Mouse (Mus musculus) CH12.LX (cell line): ENCODE measurements around the gene Olfr639. TPM values are rescaled to one million over a fixed set of nuclear protein-coding genes. Genes with fewer than 3 reads are reported as not detected.

Experiments
- DNase-seq: peaks from one replicate; pipeline ENCODE4 v3.0.0-alpha.2; 2013; ENCODE audit errors: extremely low read depth
- H3K27ac ChIP-seq: 2 replicates; pipeline ENCODE4 v1.5.1; 2012; ENCODE audit warnings: low read depth, mild to moderate bottlenecking, control low read depth, moderate library complexity; ENCODE audit not compliant: insufficient read depth
- H3K27me3 ChIP-seq: replicated peaks from 2 replicates; pipeline ENCODE3; 2012; ENCODE audit warnings: inconsistent platforms
- H3K36me3 ChIP-seq, 2 experiments: replicated peaks in 1 of 2; 2 replicates each; pipeline versions ENCODE3 to v1.6.1; 2012; ENCODE audit warnings: inconsistent platforms in 1 of 2, low read length in 1 of 2, mild to moderate bottlenecking in 1 of 2, mixed read lengths in 1 of 2, moderate library complexity in 1 of 2; ENCODE audit not compliant: control insufficient read depth in 1 of 2, insufficient read depth in 1 of 2
- H3K4me1 ChIP-seq, 2 experiments: 2 replicates each; pipeline ENCODE4 v1.6.1; 2012; ENCODE audit warnings: inconsistent platforms in 1 of 2, moderate library complexity in 1 of 2; ENCODE audit not compliant: insufficient read depth in 2 of 2, control insufficient read depth in 1 of 2
- H3K4me2 ChIP-seq: 2 replicates; pipeline ENCODE4 v1.6.1; 2012; ENCODE audit warnings: low read depth, mild to moderate bottlenecking, control low read depth; ENCODE audit not compliant: poor library complexity, insufficient read depth, severe bottlenecking
- H3K4me3 ChIP-seq, 3 experiments: fragments of 150-350 bp in 1 of 3; sonication (generic) in 1 of 3; replicated peaks in 1 of 3; 2 replicates each; pipeline versions ENCODE3 to v1.5.1; 2011 to 2012; ENCODE audit warnings: low read depth in 2 of 3, low read length in 2 of 3, mild to moderate bottlenecking in 2 of 3, moderate library complexity in 2 of 3, control low read depth in 1 of 3, improper control_type of control experiment in 1 of 3, inconsistent platforms in 1 of 3, mixed read lengths in 1 of 3; ENCODE audit not compliant: poor library complexity in 1 of 3
- H3K79me2 ChIP-seq: replicated peaks from 2 replicates; pipeline ENCODE4 v1.6.1; 2012; ENCODE audit warnings: mild to moderate bottlenecking, moderate library complexity; ENCODE audit not compliant: control insufficient read depth, poor library complexity, insufficient read depth, severe bottlenecking; ENCODE audit errors: extremely low read depth
- H3K9ac ChIP-seq: 2 replicates; pipeline ENCODE4 v1.6.1; 2012; ENCODE audit warnings: low read depth, mild to moderate bottlenecking, control low read depth, moderate library complexity; ENCODE audit not compliant: insufficient read depth
- H3K9me3 ChIP-seq: replicated peaks from 2 replicates; pipeline ENCODE3; 2012; ENCODE audit warnings: low read length, inconsistent platforms, mixed read lengths
- BHLHE40 ChIP-seq: IDR thresholded peaks from 2 replicates; pipeline ENCODE4 v1.6.1; 2011; ENCODE audit warnings: mild to moderate bottlenecking, low read depth, low read length, improper control_type of control experiment
- CHD2 ChIP-seq: IDR thresholded peaks from 2 replicates; pipeline ENCODE4 v1.6.1; 2011; ENCODE audit warnings: low read length, improper control_type of control experiment
- CTCF ChIP-seq, 2 experiments: IDR thresholded peaks in 1 of 2; conservative IDR thresholded peaks in 1 of 2; 2 replicates each; pipeline ENCODE4 v1.5.1; 2011 to 2012; ENCODE audit warnings: low read depth in 2 of 2, low read length in 2 of 2, improper control_type of control experiment in 1 of 2, inconsistent platforms in 1 of 2, mild to moderate bottlenecking in 1 of 2, moderate library complexity in 1 of 2
- E2F4 ChIP-seq: IDR thresholded peaks from 2 replicates; pipeline ENCODE4 v1.6.1; 2011; ENCODE audit warnings: low read depth, low read length, improper control_type of control experiment; ENCODE audit not compliant: insufficient replicate concordance
- EP300 ChIP-seq: IDR thresholded peaks from 2 replicates; pipeline ENCODE4 v1.6.1; 2011; ENCODE audit warnings: low read length, improper control_type of control experiment
- ETS1 ChIP-seq: conservative IDR thresholded peaks from 2 replicates; pipeline ENCODE4 v1.6.1; 2012; ENCODE audit warnings: low read depth, mild to moderate bottlenecking, inconsistent platforms, low read length, improper control_type of control experiment, moderate library complexity
- GABPA ChIP-seq: IDR thresholded peaks from 2 replicates; pipeline ENCODE4 v1.6.1; 2012; ENCODE audit warnings: low read depth, low read length, improper control_type of control experiment, inconsistent platforms; ENCODE audit not compliant: insufficient replicate concordance
- HCFC1 ChIP-seq: IDR thresholded peaks from 2 replicates; pipeline ENCODE4 v1.6.1; 2012; ENCODE audit warnings: low read depth, mild to moderate bottlenecking, inconsistent platforms, low read length, improper control_type of control experiment
- IRF4 ChIP-seq: IDR thresholded peaks from 2 replicates; pipeline ENCODE4 v1.6.1; 2014; ENCODE audit warnings: low read depth, mild to moderate bottlenecking, inconsistent platforms, low read length, improper control_type of control experiment
- JUN ChIP-seq: IDR thresholded peaks from 2 replicates; pipeline ENCODE4 v1.6.1; 2011; ENCODE audit warnings: low read depth, mild to moderate bottlenecking, low read length, improper control_type of control experiment, moderate library complexity; ENCODE audit not compliant: insufficient read depth
- MAFK ChIP-seq: IDR thresholded peaks from 2 replicates; pipeline ENCODE4 v1.6.1; 2011; ENCODE audit warnings: low read length, improper control_type of control experiment; ENCODE audit not compliant: insufficient replicate concordance
- MAX ChIP-seq: IDR thresholded peaks from 2 replicates; pipeline ENCODE4 v1.6.1; 2011; ENCODE audit warnings: low read length, improper control_type of control experiment
- MAZ ChIP-seq: IDR thresholded peaks from 2 replicates; pipeline ENCODE4 v1.6.1; 2012; ENCODE audit warnings: low read depth, mild to moderate bottlenecking, inconsistent platforms, low read length, improper control_type of control experiment, moderate library complexity
- MEF2A ChIP-seq: IDR thresholded peaks from 2 replicates; pipeline ENCODE4 v1.6.1; 2014; ENCODE audit warnings: low read depth, mild to moderate bottlenecking, inconsistent platforms, low read length, improper control_type of control experiment, borderline replicate concordance
- MYC ChIP-seq: IDR thresholded peaks from 2 replicates; pipeline ENCODE4 v1.6.1; 2011; ENCODE audit warnings: low read depth, mild to moderate bottlenecking, improper control_type of control experiment, low read length
- NELFE ChIP-seq: IDR thresholded peaks from 2 replicates; pipeline ENCODE4 v1.6.1; 2011; ENCODE audit warnings: low read depth, low read length, improper control_type of control experiment
- NRF1 ChIP-seq: IDR thresholded peaks from 2 replicates; pipeline ENCODE4 v1.6.1; 2014; ENCODE audit warnings: low read depth, mild to moderate bottlenecking, inconsistent platforms, low read length, improper control_type of control experiment, moderate library complexity
- POLR2A ChIP-seq: IDR thresholded peaks from 2 replicates; pipeline ENCODE4 v1.6.1; 2011; ENCODE audit warnings: low read depth, mild to moderate bottlenecking, improper control_type of control experiment, low read length
- POLR2AphosphoS2 ChIP-seq: IDR thresholded peaks from 2 replicates; pipeline ENCODE4 v1.6.1; 2011; ENCODE audit warnings: low read depth, low read length, improper control_type of control experiment
- RAD21 ChIP-seq: IDR thresholded peaks from 2 replicates; pipeline ENCODE4 v1.6.1; 2011; ENCODE audit warnings: low read depth, mild to moderate bottlenecking, low read length, improper control_type of control experiment, moderate library complexity
- RCOR1 ChIP-seq: conservative IDR thresholded peaks from 2 replicates; pipeline ENCODE4 v1.6.1; 2012; ENCODE audit warnings: low read depth, mild to moderate bottlenecking, inconsistent platforms, low read length, improper control_type of control experiment
- ZC3H11A ChIP-seq: IDR thresholded peaks from 2 replicates; pipeline ENCODE4 v1.6.1; 2012; ENCODE audit warnings: low read depth, mild to moderate bottlenecking, inconsistent platforms, low read length, improper control_type of control experiment
- dilution Hi-C: fragments of 300-500 bp; cut with MboI; formaldehyde crosslinking; loops from 2 replicates; pipeline ENCODE4 v1.14.3; 2020; ENCODE audit warnings: low sequenced_read_pairs; ENCODE audit not compliant: extremely low pct_unique_long_range_greater_than_20kb, extremely low pct_ligation_motif_present
- in situ Hi-C: fragments of 300-500 bp; cut with MboI; formaldehyde crosslinking; loops from 3 replicates; pipeline ENCODE4 v1.14.3; 2019; ENCODE audit warnings: low sequenced_read_pairs, low pct_ligation_motif_present, low pct_unique_long_range_greater_than_20kb, mixed read lengths
- polyA plus RNA-seq: library from polyadenylated mRNA; unstranded; fragments of >175 nt; gene quantifications from 2 replicates; pipeline ENCODE4 v1.2.1, GENCODE M21; 2012; ENCODE audit warnings: low read depth; ENCODE audit not compliant: insufficient read length
- total RNA-seq, 2 experiments: library from RNA; depleted of rRNA; stranded (reverse); fragments of 300-350 nt in 1 of 2; fragments of >200 nt in 1 of 2; gene quantifications; 2 replicates each; pipeline ENCODE4 v1.2.3; 2012 to 2014

Gene Olfr639
- total and polyA plus RNA-seq, 3 experiments, result not detected

DNA sequence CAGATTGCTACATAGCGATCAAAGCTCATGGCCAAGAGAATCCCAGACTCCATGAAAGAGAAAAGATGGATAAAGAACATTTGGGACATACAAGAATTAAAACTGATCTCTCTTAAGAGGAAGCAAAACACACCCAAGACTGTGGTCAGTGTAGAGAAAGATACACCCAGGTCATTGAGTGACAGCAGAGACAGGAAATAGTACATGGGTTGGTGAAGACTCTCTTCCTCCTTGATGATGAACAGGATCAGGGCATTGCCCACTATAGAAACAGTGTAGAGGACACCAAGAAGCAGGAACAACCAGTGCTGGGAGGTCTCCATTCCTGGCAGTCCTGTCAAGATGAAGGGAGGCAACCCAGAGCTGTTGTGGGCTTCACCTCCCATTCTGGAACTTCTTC lies 42.1 kb upstream of the Olfr639 start:
- Histone ChIP-seq H3K36me3 (no peaks in the 10 kb centered on the region), H3K4me1 (no peaks in the 10 kb centered on the region), H3K79me2 (no peaks in the 10 kb centered on the region), H3K27me3 (no peaks in the 10 kb centered on the region), H3K27ac (no peak overlapping the region), H3K9me3 (no peaks in the 10 kb centered on the region), H3K4me2 (no peak overlapping the region), H3K4me3 (no peak overlapping the region), H3K9ac (no peak overlapping the region)
- in situ Hi-C loops (no loop called here), dilution Hi-C loops (no loop called here)
- TF ChIP-seq BHLHE40, result no peak
- TF ChIP-seq POLR2AphosphoS2, result no peak
- no peak for TF ChIP-seq GABPA
- no peak for TF ChIP-seq RAD21
- TF ChIP-seq ZC3H11A, result no peak
- TF ChIP-seq EP300, result no peak
- TF ChIP-seq ETS1, result no peak
- no peak for TF ChIP-seq E2F4
- TF ChIP-seq NELFE, result no peak
- TF ChIP-seq MYC, result no peak
- TF ChIP-seq MEF2A, result no peak
- no peak for TF ChIP-seq HCFC1
- TF ChIP-seq IRF4, result no peak
- no peak for DNase-seq

DNA sequence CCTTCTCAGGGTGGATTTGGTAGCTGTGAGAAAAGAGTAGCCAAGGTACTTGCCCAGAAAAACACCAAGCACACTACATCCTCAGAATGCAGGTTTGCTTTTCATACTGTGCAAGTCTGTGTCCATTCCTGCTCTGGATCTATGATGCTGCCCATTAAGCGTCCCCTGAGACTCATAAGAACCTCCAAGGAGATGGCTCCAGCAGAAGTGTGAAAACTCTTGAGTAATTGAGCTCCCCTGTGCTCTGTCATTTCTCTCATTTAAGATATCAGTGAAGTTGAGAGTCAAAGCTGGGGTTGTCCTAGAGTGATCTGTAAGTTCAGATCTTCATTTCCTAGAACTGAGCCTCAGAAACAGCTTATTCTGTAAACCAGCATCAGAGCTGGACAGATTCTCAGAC lies 35.5 kb upstream of the Olfr639 start, which contains the start of gene Olfr642:
Olfr642 (minus strand) TSS at position 101 of the 400 bp plus-strand sequence.
- H3K4me3 ChIP-seq, result no peak within 1 kb of the TSS
- DNase-seq, result no peak
- H3K27ac ChIP-seq, result no peak within 1 kb of the TSS
- dilution Hi-C loops (no loop called here), in situ Hi-C loops (no loop called here)
- H3K36me3 ChIP-seq, result no peaks in the 10 kb centered on the region
- H3K4me2 ChIP-seq, result no peak within 1 kb of the TSS
- TF ChIP-seq NELFE (no peak), E2F4 (no peak), NRF1 (no peak), POLR2A (no peak), CHD2 (no peak), MAZ (no peak), EP300 (no peak), GABPA (no peak), MAFK (no peak), MAX (no peak), CTCF (conservative IDR thresholded peaks at IDR 0.05 in 1 of 2, IDR thresholded peaks at IDR 0.05 in 1 of 2; ENCODE audit: low read depth in 2 of 2, low read length in 2 of 2) (no peak), JUN (no peak), IRF4 (no peak), MYC (no peak), RCOR1 (no peak), ZC3H11A (no peak), HCFC1 (no peak)
- no peaks in the 10 kb centered on the region for H3K4me1 ChIP-seq
- H3K9ac ChIP-seq, result no peak within 1 kb of the TSS
- H3K79me2 ChIP-seq, result no peaks in the 10 kb centered on the region
- H3K27me3 ChIP-seq, result no peaks in the 10 kb centered on the region
- no peaks in the 10 kb centered on the region for H3K9me3 ChIP-seq
